Mouse (Mus musculus): ENCODE measurements around the gene Prkcsh. TPM values are rescaled to one million over a fixed set of nuclear protein-coding genes. Genes with fewer than 3 reads are reported as not detected.

Gene Prkcsh
- total and polyA plus RNA-seq, 3 experiments = 183 to 577 (median 356) TPM

DNA sequence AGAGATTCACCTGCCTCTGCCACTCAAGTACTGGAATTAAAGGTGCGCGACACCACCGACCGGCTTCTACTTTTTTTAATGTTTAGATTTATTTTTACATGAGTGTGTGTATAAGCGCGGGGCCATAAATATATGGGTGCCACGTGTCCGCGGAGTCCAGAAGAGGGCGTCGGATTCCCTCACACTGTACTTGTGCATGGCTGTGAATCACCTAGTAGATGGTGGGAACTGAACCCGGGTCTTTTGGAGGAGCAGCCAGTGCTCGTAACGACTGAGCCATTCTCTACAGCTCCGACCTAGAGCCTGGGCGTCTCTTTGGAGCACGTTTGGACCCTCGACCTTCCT lies 47.4 kb upstream of the Prkcsh start:
- peaks cover 7 to 28% of the 10 kb centered on the region in 2 experiments for H3K4me1 ChIP-seq (ENCODE audit: control insufficient read depth in 1 of 2, insufficient read depth in 2 of 2, low read length in 2 of 2)
- H3K79me2 ChIP-seq (ENCODE audit: control insufficient read depth, insufficient read depth, low read length, poor library complexity) = peaks cover 12% of the 10 kb centered on the region
- no peaks in the 10 kb centered on the region for H3K27me3 ChIP-seq (ENCODE audit: control insufficient read depth in 1 of 2, insufficient read depth in 2 of 2, low read length in 2 of 2)
- no peak for DNase-seq (ENCODE audit: low read depth, low spot score)
- no peak for TF ChIP-seq SMC3 (IDR thresholded peaks at IDR 0.05; ENCODE audit: low read depth, low read length)
- peak in 1 of 3 experiments; percentile 61; a peak in 2 of 6 replicates for TF ChIP-seq CTCF (IDR thresholded peaks at IDR 0.05 in 2 of 3, conservative IDR thresholded peaks at IDR 0.05 in 1 of 3; ENCODE audit: control insufficient read depth in 1 of 3, insufficient read depth in 1 of 3, low read depth in 2 of 3, low read length in 3 of 3, poor library complexity in 1 of 3, severe bottlenecking in 1 of 3)
- peak overlapping the region; percentile 76 for H3K9ac ChIP-seq (ENCODE audit: control insufficient read depth, low read depth, low read length, poor library complexity, severe bottlenecking)
- H3K27ac ChIP-seq (ENCODE audit: control insufficient read depth, low read depth, low read length) = peak overlapping the region; percentile 87
- H3K36me3 ChIP-seq (ENCODE audit: control insufficient read depth in 1 of 2, insufficient read depth in 2 of 2, low read length in 2 of 2) = peaks cover 7 to 21% of the 10 kb centered on the region in 2 experiments
- H3K9me3 ChIP-seq (replicated peaks; ENCODE audit: insufficient read depth, low read length) = no peaks in the 10 kb centered on the region
- peak overlapping the region; percentile 52 to 66 for H3K4me3 ChIP-seq (ENCODE audit: control insufficient read depth in 1 of 2, insufficient read depth in 1 of 2, low read depth in 2 of 2, low read length in 2 of 2)

DNA sequence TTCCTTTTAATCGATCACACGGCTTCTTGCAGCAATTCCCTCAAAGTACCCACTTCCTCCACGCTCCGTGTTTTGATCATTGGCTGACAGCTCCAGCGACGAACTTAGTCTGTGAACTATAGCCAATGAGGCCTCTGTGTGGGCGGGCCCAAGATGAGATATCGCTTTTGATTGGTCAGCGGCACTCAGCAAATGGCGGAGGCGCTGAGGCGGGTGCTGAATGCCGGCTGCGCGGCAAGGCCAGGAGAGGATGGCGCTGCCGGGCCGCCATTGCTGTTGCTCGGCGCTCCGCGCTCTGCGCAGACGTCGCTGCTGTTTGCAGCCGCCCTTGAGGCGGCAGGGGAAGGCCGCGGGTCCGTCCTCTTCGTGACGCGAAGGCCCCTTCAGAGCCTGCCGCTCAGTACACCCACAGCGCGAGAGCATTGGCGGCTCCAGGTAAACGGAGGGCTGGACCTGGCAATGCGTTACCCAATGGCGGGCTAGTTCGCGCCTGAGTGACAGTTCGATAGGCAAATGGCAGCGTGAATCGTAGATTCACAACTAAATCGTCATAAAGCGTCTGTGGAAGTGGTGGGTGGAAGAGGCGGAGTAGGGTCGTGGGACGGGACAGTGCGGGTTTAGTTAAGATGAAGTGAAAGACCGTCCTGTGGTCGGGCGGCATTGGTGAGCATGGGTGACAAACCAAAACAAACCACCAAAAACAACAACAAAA lies 46.9 kb upstream of the Prkcsh start, which contains the start of gene Swsap1:
Gene Swsap1 (plus strand): TSS at position 186 of the 712 bp plus-strand sequence.
- peaks cover 7 to 33% of the 10 kb centered on the region in 2 experiments for H3K4me1 ChIP-seq (ENCODE audit: control insufficient read depth in 1 of 2, insufficient read depth in 2 of 2, low read length in 2 of 2)

DNA sequence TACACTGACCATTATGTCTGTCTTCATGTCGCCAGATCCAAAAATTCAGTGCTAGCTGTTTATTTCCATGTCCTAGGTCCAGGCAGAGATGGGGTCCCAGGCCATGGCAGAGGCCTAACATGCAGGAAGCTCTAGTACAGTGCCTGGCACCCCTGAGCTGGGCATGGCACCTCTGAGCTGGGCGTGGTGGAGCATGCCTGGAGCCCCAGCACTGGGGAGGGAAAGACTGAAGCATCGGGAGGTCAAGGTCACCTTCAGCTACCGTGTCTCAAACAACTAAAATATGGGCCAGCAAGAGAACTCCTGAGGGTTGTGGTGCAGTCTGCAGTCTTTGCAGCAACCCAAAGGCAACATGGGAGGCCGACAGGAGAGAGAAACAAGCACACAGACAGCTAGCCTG lies 44.2 kb upstream of the Prkcsh start:
- peaks cover 39% of the 10 kb centered on the region for H3K79me2 ChIP-seq (ENCODE audit: control insufficient read depth, insufficient read depth, low read length, poor library complexity)
- H3K27ac ChIP-seq (ENCODE audit: control insufficient read depth, low read depth, low read length) = 0 out of 2 replicates have a peak overlapping the region, but pooled peaks have one; percentile 1
- H3K36me3 ChIP-seq (ENCODE audit: control insufficient read depth in 1 of 2, insufficient read depth in 2 of 2, low read length in 2 of 2) = peaks cover 14 to 31% of the 10 kb centered on the region in 2 experiments
- TF ChIP-seq MEF2A (IDR thresholded peaks at IDR 0.05; ENCODE audit: extremely low read depth, insufficient replicate concordance, low read depth, low read length, poor library complexity, severe bottlenecking) = no peak
- no peak for TF ChIP-seq POLR2AphosphoS5 (IDR thresholded peaks at IDR 0.05; ENCODE audit: borderline replicate concordance, low read depth, low read length)
- no peak for TF ChIP-seq USF1 (IDR thresholded peaks at IDR 0.05; ENCODE audit: low read depth, low read length)
- no peak for TF ChIP-seq MYB (IDR thresholded peaks at IDR 0.05; ENCODE audit: low read depth, low read length)
- TF ChIP-seq TAL1 (IDR thresholded peaks at IDR 0.05; ENCODE audit: low read length) = no peak
- no peak for TF ChIP-seq JUND (IDR thresholded peaks at IDR 0.05; ENCODE audit: low read depth, low read length)
- TF ChIP-seq MAX (IDR thresholded peaks at IDR 0.05; ENCODE audit: low read length) = no peak
- no peak for TF ChIP-seq MXI1 (IDR thresholded peaks at IDR 0.05; ENCODE audit: low read depth, low read length)
- no peak for TF ChIP-seq ELF1 (IDR thresholded peaks at IDR 0.05; ENCODE audit: low read depth, low read length)
- TF ChIP-seq POLR2AphosphoS2 (IDR thresholded peaks at IDR 0.05; ENCODE audit: low read length) = no peak
- TF ChIP-seq TCF12 (IDR thresholded peaks at IDR 0.05; ENCODE audit: low read depth, low read length) = no peak
- TF ChIP-seq CTCF (IDR thresholded peaks at IDR 0.05 in 2 of 3, conservative IDR thresholded peaks at IDR 0.05 in 1 of 3; ENCODE audit: control insufficient read depth in 1 of 3, insufficient read depth in 1 of 3, low read depth in 2 of 3, low read length in 3 of 3, poor library complexity in 1 of 3, severe bottlenecking in 1 of 3) = no peak
- TF ChIP-seq NELFE (IDR thresholded peaks at IDR 0.05; ENCODE audit: low read depth, low read length) = no peak
- TF ChIP-seq ZMIZ1 (IDR thresholded peaks at IDR 0.05; ENCODE audit: low read depth, low read length) = no peak
- TF ChIP-seq HCFC1 (IDR thresholded peaks at IDR 0.05; ENCODE audit: low read depth, low read length) = no peak
- H3K4me1 ChIP-seq (ENCODE audit: control insufficient read depth in 1 of 2, insufficient read depth in 2 of 2, low read length in 2 of 2) = peaks cover 12 to 39% of the 10 kb centered on the region in 2 experiments
- no peaks in the 10 kb centered on the region for H3K9me3 ChIP-seq (replicated peaks; ENCODE audit: insufficient read depth, low read length)
- H3K27me3 ChIP-seq (ENCODE audit: control insufficient read depth in 1 of 2, insufficient read depth in 2 of 2, low read length in 2 of 2) = no peaks in the 10 kb centered on the region
- no peak overlapping the region for H3K4me3 ChIP-seq (ENCODE audit: control insufficient read depth in 1 of 2, insufficient read depth in 1 of 2, low read depth in 2 of 2, low read length in 2 of 2)
- peak; percentile 39 for DNase-seq (ENCODE audit: low read depth, low spot score)
- no peak overlapping the region for H3K9ac ChIP-seq (ENCODE audit: control insufficient read depth, low read depth, low read length, poor library complexity, severe bottlenecking)

More for the DNA sequence above, 46.9 kb upstream of the Prkcsh start, which contains the start of gene Swsap1:
- Histone ChIP-seq H3K9me3 (replicated peaks; ENCODE audit: insufficient read depth, low read length) (no peaks in the 10 kb centered on the region), H3K79me2 (ENCODE audit: control insufficient read depth, insufficient read depth, low read length, poor library complexity) (peaks cover 17% of the 10 kb centered on the region), H3K36me3 (ENCODE audit: control insufficient read depth in 1 of 2, insufficient read depth in 2 of 2, low read length in 2 of 2) (peaks cover 8 to 26% of the 10 kb centered on the region in 2 experiments), H3K27me3 (ENCODE audit: control insufficient read depth in 1 of 2, insufficient read depth in 2 of 2, low read length in 2 of 2) (no peaks in the 10 kb centered on the region), H3K4me3 (ENCODE audit: control insufficient read depth in 1 of 2, insufficient read depth in 1 of 2, low read depth in 2 of 2, low read length in 2 of 2) (peak within 1 kb of the TSS; percentile 52 to 66), H3K27ac (ENCODE audit: control insufficient read depth, low read depth, low read length) (peak within 1 kb of the TSS; percentile 87), H3K9ac (ENCODE audit: control insufficient read depth, low read depth, low read length, poor library complexity, severe bottlenecking) (peak within 1 kb of the TSS; percentile 76)
- TF ChIP-seq E2F4 (IDR thresholded peaks at IDR 0.05; ENCODE audit: borderline replicate concordance, low read depth, low read length) = no peak
- no peak for TF ChIP-seq SIN3A (IDR thresholded peaks at IDR 0.05; ENCODE audit: low read length)
- TF ChIP-seq GATA1 (IDR thresholded peaks at IDR 0.05; ENCODE audit: low read depth, low read length) = peak; percentile 26; the same call in 1 of the 2 replicates
- peak; percentile 100 for DNase-seq (ENCODE audit: low read depth, low spot score)

Data from MEL (cell line).